Mouse (Mus musculus) G1E-ER4 (cell line): ENCODE data around the gene Bahcc1. TPM values are rescaled to one million over a fixed set of nuclear protein-coding genes. Genes with fewer than 3 reads are reported as not detected.

Source experiments
- GATA1 ChIP-seq: IDR thresholded peaks from one replicate; pipeline ENCODE4 v1.8.0; 2012; ENCODE audit warnings: low read length, inconsistent platforms
- polyA plus RNA-seq: library from polyadenylated mRNA; stranded (reverse); fragments of >175 nt; gene quantifications from 2 replicates; pipeline ENCODE4 v1.2.3, GENCODE M21; 2012

The Bahcc1 gene
- polyA plus RNA-seq, 1 experiment: 0.12 TPM

- TF ChIP-seq GATA1: no peak
These were observed 35.6 kb downstream of the Bahcc1 start for GRCm38 (mm10) chr11:120268195-120268967.

GRCm38 (mm10) chr11:120269007-120269406 lies 36.3 kb downstream of the Bahcc1 start:
- no peak for TF ChIP-seq GATA1

- no peak for TF ChIP-seq GATA1
These were observed 36.9 kb downstream of the Bahcc1 start for GRCm38 (mm10) chr11:120269498-120270104.

DNA sequence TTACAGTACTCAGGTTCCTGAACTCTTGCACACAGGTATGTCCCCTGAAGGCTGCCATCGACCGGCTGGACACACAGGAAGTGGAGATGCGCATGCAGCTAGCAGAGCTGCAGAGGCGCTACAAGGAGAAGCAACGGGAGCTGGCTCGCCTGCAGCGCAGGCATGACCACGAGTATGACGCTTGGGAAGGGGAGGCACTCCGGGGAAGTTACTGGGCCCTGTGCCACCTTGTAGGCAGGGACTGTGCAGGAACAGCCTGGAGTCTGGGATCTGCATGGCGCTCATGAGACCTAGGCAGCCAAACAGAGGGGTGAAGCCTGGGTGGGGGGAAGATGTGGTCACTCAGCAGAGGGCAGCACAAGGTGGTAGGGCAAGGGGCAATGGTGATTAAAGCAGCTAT lies 46.6 kb downstream of the Bahcc1 start:
- no peak for TF ChIP-seq GATA1

GRCm38 (mm10) chr11:120280281-120280773 lies 47.6 kb downstream of the Bahcc1 start:
- TF ChIP-seq GATA1: no peak

- no peak for TF ChIP-seq GATA1
These were observed 48.0 kb downstream of the Bahcc1 start for GRCm38 (mm10) chr11:120280774-120281173.

DNA sequence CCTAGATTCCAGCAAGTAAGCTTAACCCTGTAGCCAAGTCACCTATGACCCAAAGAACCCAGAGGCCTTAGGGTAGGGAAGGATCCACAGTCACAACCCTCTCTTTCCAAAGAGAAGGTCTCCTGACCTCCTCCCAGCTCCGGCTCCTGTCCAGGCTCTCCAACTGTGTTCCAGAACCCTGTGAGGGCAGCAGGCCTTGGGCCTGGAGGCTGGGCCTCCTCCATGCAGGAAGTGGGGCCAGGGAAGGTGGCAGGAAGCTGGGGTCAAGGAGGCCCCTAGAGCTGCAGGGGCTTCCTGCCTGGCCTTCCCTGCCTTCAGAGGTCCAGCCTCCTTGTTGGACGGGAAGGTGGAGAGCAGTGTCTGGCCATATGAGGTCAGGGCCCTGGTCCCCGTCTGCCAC lies 48.5 kb downstream of the Bahcc1 start:
- TF ChIP-seq GATA1: no peak

DNA sequence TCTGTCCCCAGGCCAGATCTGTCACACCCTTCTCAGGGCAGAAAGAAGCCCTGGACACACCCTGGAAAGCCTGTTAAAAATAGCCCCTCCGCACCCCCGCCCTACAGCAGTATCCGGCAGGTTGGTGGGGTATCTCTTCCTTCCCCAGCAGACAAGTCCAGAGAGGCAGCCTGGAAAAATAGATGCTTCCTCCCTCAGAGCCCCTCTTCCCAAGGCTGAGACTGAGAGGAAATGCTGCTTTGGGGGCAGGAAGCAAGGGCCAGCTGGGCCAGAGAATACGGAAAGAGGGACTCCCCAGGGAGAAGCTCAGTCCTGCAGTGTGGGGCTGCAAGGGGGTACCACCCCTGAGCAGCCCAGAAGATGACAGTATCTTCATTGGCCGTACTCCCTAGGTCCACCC lies 50.8 kb downstream of the Bahcc1 start:
- no peak for TF ChIP-seq GATA1

GRCm38 (mm10) chr11:120289644-120290043 lies 56.9 kb downstream of the Bahcc1 start:
- TF ChIP-seq GATA1: no peak

- TF ChIP-seq GATA1: no peak
These were observed 57.5 kb downstream of the Bahcc1 start for GRCm38 (mm10) chr11:120290266-120290665.

DNA sequence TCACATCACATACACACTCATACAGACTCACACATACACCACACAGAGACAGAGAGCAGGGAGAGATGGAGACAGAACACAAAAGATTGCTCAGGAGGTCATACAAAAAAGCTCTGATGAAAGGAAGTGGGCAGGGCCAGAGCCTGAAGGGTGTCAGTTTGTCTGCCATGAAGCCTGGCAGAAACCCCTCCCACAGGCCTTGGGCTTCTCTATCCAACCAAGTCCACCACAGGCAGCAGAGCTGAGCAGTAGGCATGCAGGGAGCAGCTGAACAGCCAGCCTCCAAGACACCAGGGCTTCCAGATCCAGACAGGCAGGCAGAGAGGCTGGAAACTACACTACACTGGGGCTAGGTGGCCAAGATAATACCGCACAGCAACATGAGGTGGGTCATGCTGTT lies 61.0 kb downstream of the Bahcc1 start:
- TF ChIP-seq GATA1: no peak

- TF ChIP-seq GATA1: no peak
These were observed 63.8 kb downstream of the Bahcc1 start for GRCm38 (mm10) chr11:120296305-120297144.

DNA sequence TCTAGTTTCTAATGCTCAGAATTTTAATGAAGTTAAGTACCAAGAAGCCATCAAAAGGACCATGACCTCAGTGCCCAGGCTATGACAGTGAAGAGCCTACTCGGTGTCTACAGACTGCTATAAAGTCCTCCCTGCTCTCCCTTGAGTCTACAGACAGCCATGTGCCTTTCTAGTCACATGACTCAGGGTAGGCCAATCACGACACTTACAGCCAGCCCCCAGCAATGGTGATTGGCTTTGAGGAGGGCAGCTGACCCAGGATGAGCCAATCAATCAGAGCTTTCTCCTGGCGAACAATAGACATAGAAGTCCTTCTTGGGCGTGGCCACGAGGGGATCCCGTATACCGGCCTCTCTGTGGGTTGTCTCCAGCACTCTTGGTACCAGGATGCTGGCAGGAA lies 65.0 kb downstream of the Bahcc1 start:
- TF ChIP-seq GATA1: no peak

DNA sequence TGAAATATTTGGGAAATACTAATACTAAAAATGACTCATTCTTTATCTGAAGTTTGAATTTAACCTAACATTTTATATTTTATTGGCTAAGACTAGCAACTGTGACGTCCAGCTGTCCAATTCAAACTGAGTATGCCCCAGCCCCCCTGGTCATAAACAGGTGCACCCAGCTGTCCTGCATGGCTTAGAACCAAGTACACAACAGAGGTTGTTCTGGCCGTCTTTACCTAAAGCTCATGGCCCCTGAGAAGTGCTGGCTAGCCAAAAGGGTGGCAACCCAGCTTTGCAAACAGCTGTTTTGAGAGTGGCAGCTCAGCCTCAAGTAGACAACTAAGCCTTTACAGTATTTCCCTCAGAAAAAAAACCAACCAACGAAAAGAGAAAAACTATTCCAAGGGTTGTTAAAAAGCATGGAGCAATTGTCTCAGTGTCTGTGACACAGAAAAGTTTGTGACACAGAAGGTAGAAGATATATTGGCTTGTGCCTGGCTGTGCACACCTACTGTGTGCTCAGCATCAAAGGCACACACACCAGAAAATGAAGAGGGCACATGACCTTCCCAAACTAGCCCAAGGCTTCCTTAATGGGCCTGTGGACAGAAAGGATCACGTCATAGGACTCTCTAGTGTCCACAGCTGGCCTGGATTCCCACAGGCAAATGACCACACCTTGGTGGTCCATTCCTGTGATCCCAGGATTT lies 65.8 kb downstream of the Bahcc1 start:
- no peak for TF ChIP-seq GATA1

DNA sequence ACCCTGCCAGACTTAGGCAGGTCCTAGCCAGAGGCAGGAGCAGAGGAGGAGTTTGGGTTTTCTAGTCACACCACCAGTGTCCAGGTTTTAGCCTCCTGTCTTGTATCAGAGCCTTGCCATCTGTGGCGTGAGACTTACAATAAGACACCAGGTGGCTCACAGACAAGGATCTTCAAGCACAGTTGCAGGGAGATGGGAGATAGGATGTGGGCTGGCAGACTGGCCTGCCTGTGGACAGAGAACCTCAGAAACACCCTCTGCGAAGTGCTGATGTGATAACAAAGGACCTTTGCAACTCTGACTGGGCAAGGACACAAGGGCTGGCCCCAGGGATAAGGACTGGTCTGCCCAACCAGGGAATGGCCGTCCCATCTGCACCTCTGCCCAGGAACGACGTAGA lies 66.7 kb downstream of the Bahcc1 start:
- TF ChIP-seq GATA1: no peak
